14 mouse cellular contexts compared by ENCODE assay signal in genomic region chr17:79305644-79306043, GRCm38 (mm10). TPM values are rescaled to one million over a fixed set of nuclear protein-coding genes. Genes with fewer than 3 reads are reported as not detected.
DNase-seq lines count a peak whose midpoint lies in the region; ATAC-seq and TF ChIP-seq lines count a peak whose summit lies in the region.
"Had no signal": no experiment of that assay in that cellular context is flagged by ENCODE, and none has a peak within 500 bp of the region (broad histone marks: within the 10 kb centered on the region; RNA-seq: fewer than 3 reads in every experiment).

No protein-coding gene starts in this region.

- TF ChIP-seq CTCF in olfactory bulb, adult 2 months (IDR thresholded peaks at IDR 0.05; ENCODE audit: insufficient read depth, low read depth, low read length): no peak

- no peaks in the 10 kb centered on the region for H3K36me3 ChIP-seq in embryonic facial prominence, embryonic 14.5 days (ENCODE audit: control insufficient read depth, insufficient read depth, low read length)

- H3K27ac ChIP-seq in embryonic facial prominence, embryonic 14.5 days (replicated peaks; ENCODE audit: low read depth, low read length): peak overlapping the region; percentile 58; the same call in 1 of the 2 replicates
- H3K27ac ChIP-seq in olfactory bulb, adult 2 months (ENCODE audit: insufficient read depth, low read depth, low read length): 0 out of 2 replicates have a peak overlapping the region, but pooled peaks have one; percentile 3

- DNase-seq in gastrocnemius, postnatal 10 days: peak; percentile 13
- no peak for DNase-seq in gastrocnemius, adult 8-10 months (ENCODE audit: low spot score in 2 of 2)
- DNase-seq in left cerebral cortex, postnatal 4 days: peak; percentile 67
- no peak for DNase-seq in left cerebral cortex, postnatal 25 days (ENCODE audit: low spot score in 2 of 2)
- DNase-seq in embryonic facial prominence, embryonic 14.5 days (ENCODE audit: low spot score): no peak
- no peak for DNase-seq in embryo, embryonic 9.5 days (ENCODE audit: extremely low spot score)
- DNase-seq: cerebellum, adult 11-12 months; gastrocnemius, postnatal 14 days; kidney, adult 8-10 months; layer of hippocampus, postnatal 36 days; lung, postnatal 10 days; midbrain, embryonic 14.5 days had no signal

- H3K4me1 ChIP-seq in embryonic facial prominence, embryonic 14.5 days (ENCODE audit: control insufficient read depth, insufficient read depth, low read length): no peaks in the 10 kb centered on the region
- peaks cover 6% of the 10 kb centered on the region for H3K4me1 ChIP-seq in olfactory bulb, adult 2 months (ENCODE audit: control insufficient read depth, insufficient read depth, low read length)

- no peak; the same call in 1 of the 2 replicates for ATAC-seq in embryonic facial prominence, embryonic 14.5 days (ENCODE audit: low read depth)
- ATAC-seq: forebrain, embryonic 16.5 days had no signal

- H3K4me3 ChIP-seq in embryonic facial prominence, embryonic 14.5 days (ENCODE audit: low read depth, low read length): no peak overlapping the region
- no peak overlapping the region for H3K4me3 ChIP-seq in olfactory bulb, adult 2 months (ENCODE audit: insufficient read depth, low read depth, low read length)

- H3K4me2 ChIP-seq in embryonic facial prominence, embryonic 14.5 days (ENCODE audit: low read depth, low read length): no peak overlapping the region

- TF ChIP-seq POLR2A in olfactory bulb, adult 2 months (IDR thresholded peaks at IDR 0.05; ENCODE audit: insufficient read depth, low read depth, low read length): no peak

- intact Hi-C loops in left cerebral cortex, postnatal 4 days (cut with DNase I): no loop called here
- intact Hi-C loops in left cerebral cortex, postnatal 25 days (cut with DNase I): no loop called here

- no peak overlapping the region for H3K9ac ChIP-seq in embryonic facial prominence, embryonic 14.5 days (ENCODE audit: low read depth, low read length)

- H3K27me3 ChIP-seq in embryonic facial prominence, embryonic 14.5 days (replicated peaks; ENCODE audit: control insufficient read depth, insufficient read depth, low read length): no peaks in the 10 kb centered on the region

- H3K9me3 ChIP-seq in embryonic facial prominence, embryonic 14.5 days (ENCODE audit: control insufficient read depth, low read length): no peaks in the 10 kb centered on the region

- WGBS in embryonic facial prominence, embryonic 14.5 days: 71% methylated on average over 7 of the region's 7 CpGs
- 42% methylated on average over 7 of the region's 7 CpGs for WGBS in olfactory bulb, adult 2 months

RNA-seq across cellular contexts. Expression of gene Cdc42ep3, which starts 49.2 kb away (rescaled TPM):
- total RNA-seq in gastrocnemius, postnatal 10 days (2021): 10 to 100 TPM; 35.2 to 36.8 TPM
- 10 to 100 TPM; 29.2 to 34.8 (median 34.1) TPM for total RNA-seq in gastrocnemius, adult 8-10 months (2022)
- 10 to 100 TPM; 43.4 to 53.3 TPM for total RNA-seq in left cerebral cortex, postnatal 4 days (2021)
- 10 to 100 TPM; 14.9 to 20.2 TPM for total RNA-seq in left cerebral cortex, postnatal 25 days (2021)
- polyA plus RNA-seq in embryonic facial prominence, embryonic 14.5 days (2014; fragmentation: Nextera tagmentation; extraction: Ambion mirVana): 68.8 and 69.1 TPM in 2 replicates
- not detected in 2 replicates for polyA plus RNA-seq in olfactory bulb, adult 2 months (2012; ENCODE audit: insufficient read depth, insufficient read length, low replicate concordance, missing spikeins)

Comparison
In these comparisons a context has a peak if more than half of its experiments do, and no peak if none do; other contexts are left out.
1. DNase-seq: peak in gastrocnemius, postnatal 10 days (single experiment) and left cerebral cortex, postnatal 4 days (single experiment); none in gastrocnemius, adult 8-10 months (0 of 2), left cerebral cortex, postnatal 25 days (0 of 2), embryonic facial prominence, embryonic 14.5 days (single experiment) and embryo, embryonic 9.5 days (single experiment).